Mouse (Mus musculus) right cerebral cortex, postnatal 14 days (tissue): ENCODE data around the gene Ube2r2.

Experiments used
- DNase-seq: peaks from one replicate; pipeline ENCODE4 v3.0.0; 2022

Gene Ube2r2

DNA sequence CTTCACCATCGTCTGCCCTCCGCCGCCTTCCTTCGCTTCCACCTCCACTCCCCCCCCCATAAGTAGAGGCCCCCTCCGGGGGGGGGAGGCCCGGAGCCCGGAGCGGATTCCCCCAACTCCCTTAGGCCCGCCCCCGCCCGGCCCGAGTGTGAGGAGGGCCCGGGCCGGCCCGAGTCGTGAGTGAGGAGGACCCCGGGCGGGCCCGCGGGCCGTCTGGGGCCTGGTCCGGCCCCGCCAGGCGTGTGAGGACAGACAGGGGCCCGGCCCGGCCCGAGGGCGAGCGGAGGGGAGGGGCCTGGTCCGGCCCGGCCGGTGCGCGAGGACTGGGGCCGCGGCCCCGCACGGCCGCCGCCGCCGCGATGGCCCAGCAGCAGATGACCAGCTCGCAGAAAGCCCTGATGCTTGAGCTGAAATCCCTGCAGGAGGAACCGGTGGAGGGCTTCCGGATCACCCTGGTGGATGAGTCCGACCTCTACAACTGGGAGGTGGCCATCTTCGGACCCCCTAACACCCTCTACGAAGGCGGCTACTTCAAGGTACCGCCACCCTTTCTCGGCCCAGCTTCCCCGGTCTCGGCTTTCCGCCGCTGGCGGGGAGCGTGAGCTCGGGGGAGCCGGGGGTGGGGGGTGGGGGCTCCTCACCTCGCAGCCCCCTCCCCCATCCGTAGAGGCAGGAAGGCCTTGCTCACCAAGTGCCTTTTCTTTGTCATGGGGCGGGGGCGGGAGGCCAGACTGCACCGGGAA is at the start of gene Ube2r2:
Ube2r2 (plus strand) TSS at position 33 of the 743 bp plus-strand sequence.
- peak; percentile 42 for DNase-seq

DNA sequence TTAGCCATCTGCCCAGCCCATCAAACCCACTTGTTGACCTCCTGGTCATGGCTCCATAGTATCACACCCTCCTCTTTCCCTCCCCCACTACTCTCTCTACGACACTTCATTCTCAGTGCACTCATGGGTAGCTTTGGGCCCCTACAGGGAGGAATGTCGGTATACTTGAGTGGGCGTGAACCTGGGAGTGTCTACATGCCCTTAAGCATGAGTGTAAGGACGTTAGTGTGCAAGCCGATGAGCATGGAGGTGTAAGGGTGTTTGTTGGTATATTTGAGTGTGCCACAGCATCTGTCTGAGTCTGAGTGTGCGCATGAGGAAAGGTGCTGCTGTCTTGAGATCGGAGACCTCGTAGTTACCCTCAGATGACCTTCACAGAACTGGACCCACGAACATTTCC is 48.6 kb upstream of the Ube2r2 start:
- no peak for DNase-seq

GRCm38 (mm10) chr4:41087459-41088298 is 47.9 kb upstream of the Ube2r2 start:
- DNase-seq = no peak

- DNase-seq = no peak
Observed at GRCm38 (mm10) chr4:41089189-41089588, 46.4 kb upstream of the Ube2r2 start.

DNA sequence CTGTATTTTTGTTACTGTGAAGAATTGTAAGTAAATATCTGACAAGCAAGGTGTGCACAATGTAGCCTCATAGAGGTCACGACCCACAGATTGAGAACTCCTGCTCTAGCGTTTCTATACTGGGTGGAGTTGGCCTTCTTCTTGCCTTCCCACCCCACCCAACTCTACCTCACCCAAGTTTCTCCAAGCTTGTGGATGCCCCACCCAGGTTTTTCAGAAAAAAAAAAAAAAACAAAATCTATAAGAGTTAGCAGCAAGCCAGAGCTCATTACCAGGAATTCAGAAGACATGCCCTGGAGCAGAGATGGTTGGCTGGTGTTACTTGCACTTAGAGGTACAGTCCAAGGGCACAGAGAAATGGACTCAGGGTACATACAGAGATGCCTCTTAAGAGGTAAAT is 45.8 kb upstream of the Ube2r2 start:
- DNase-seq = no peak

DNA sequence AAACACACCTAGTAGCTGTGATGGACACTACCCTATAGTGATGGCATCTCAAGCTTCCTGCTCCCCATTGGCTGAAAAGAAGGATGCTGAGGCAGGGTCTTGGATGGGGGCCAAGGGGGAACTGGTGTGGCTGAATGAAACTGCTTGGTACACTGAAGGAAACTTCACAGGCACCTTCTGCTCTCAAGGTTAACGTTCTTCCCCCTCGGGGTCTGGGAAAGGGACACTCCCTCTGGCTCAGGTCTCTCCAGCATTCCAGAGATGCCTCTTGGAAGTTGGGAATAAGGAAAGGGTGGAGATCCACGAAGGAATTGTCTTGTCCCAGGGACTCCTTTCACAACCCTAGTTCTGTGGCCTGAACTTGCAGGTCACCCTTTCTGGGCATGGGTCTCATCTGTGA is 44.2 kb upstream of the Ube2r2 start:
- DNase-seq = no peak

GRCm38 (mm10) chr4:41092958-41093357 is 42.6 kb upstream of the Ube2r2 start:
- DNase-seq = no peak

DNA sequence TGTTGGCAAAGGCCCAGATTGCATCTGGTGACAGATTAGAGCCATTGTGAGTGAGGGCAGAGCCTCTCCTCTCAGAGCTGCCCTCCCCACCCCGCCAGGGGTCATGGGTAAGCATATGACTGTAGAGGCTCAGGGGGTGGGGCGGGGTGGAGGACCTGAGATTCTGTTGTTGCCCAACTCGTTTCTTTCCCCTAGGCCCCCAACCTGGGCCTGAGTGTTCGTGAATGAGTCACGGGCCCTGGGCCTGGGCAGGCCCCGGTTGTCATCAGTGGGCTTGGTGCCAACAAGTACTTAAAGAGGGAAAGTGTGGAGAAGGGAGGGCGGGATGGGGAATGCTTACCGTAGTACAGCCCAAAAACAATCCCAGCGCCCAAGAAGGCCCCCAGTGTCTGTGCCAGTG is 41.2 kb upstream of the Ube2r2 start:
- no peak for DNase-seq

DNA sequence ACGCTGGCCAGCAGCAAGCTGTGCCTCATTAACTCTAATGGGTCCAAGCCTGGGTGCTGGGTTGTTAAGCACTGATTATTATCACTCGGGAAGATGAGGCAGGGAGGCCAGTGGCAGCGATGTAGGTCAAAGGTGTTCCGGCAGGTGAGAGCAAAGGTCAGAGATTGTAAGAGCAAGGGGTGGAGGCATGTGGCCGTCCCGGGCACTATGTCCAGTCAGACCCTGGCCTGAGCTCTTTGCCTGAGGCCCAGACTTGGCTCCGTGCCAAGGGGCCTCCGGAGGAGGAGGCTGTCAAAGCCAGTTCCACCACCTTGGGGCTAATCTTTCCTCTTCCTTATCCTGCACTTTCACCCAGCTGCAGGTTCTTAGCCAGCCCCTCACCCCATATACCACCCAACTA is 39.4 kb upstream of the Ube2r2 start:
- no peak for DNase-seq

DNA sequence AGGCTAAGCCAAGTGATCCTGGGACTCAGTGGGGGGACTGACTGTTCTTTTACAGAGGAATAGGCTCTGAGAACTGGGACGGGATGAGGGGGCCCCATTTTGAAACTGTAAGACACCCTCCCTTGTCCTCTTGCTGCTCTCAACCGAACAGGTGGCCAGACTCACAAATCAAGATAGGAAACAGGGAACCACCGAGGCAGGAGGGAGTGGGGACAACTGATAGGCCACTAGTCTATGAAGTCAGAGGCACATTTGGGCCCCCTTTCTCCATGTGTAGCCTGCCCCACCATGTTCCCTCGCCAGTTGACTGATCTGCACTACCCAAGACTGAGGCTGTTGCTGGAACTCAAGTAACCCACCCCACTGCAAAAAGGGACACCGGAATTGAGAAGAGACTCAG is 38.7 kb upstream of the Ube2r2 start:
- no peak for DNase-seq

DNA sequence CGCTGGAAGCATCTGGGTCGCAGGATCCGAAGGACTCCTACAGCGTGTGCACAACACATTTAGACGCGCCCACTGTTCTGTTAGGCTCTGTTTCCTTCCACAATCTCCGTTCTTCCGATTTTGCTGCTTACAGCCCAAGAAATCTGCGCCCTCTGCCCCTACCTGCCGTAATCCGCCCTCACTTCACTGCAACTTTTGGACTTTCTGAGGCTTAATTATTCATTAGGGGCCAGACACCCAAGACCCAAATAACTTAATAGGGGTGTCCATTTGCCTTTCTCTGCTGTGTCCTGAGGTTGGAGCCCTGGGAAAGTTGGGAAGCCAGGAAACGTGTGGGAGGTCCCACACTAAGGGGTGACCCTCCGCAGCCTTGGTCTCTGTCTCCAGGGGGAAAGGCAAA is 38.2 kb upstream of the Ube2r2 start:
- no peak for DNase-seq

DNA sequence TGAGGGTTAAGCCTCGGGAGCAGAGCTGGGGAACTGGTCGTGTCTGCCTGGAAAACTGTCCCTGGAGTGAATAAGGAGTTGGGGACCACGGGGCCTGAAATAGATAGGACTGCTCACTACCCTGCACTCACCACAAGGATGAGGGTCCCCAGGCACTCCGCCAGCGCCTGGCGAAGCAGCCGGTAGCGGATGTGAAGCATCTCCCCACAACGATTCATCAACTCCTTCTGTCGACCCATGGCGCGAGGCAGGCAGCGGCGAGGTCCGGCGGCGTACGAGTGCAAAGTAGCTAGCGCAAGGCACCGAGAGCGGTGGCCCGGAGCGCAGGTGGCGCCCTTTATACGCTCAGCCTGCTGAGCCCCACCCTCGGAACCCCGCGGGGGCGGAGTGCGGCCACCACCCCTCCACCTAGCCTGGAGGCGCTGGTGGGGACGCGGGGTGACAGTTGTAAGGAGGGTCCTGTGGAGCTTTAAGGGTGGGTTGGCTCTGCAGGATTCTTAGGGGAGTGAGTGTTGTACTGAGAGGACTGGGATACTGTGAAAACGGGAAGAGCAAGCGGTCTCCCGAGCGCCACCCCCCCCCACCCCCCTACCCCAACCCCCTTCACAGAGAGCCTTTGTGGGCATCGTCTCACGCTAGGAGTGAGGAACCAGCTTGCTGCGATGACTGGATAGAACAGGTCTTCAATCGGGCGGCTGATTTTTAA is 37.5 kb upstream of the Ube2r2 start, which contains the start of gene Aqp3:
Aqp3 (minus strand) TSS at position 313 of the 706 bp plus-strand sequence.
- DNase-seq = peak; percentile 25

DNA sequence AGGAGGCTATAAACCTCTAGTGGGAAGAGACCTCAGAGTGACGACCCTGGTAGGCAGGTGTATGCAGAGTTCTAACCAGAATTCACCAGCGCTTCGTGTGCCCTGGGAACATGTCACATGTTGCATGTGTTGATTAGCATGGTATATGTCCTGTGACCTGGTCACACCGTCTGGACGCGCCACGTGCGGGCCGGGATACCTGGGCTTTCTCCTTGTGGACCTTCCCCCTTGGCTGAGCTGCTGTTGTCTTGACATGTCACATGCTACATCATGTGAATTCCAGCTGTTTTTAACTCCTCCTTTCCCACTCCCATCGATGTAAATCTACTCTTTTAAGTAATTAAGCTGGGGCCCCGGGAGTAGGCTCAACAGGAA is 37.0 kb upstream of the Ube2r2 start:
- DNase-seq = no peak

GRCm38 (mm10) chr4:41100986-41101385 is 34.6 kb upstream of the Ube2r2 start:
- DNase-seq = no peak

GRCm38 (mm10) chr4:41102901-41103300 is 32.6 kb upstream of the Ube2r2 start:
- no peak for DNase-seq

DNA sequence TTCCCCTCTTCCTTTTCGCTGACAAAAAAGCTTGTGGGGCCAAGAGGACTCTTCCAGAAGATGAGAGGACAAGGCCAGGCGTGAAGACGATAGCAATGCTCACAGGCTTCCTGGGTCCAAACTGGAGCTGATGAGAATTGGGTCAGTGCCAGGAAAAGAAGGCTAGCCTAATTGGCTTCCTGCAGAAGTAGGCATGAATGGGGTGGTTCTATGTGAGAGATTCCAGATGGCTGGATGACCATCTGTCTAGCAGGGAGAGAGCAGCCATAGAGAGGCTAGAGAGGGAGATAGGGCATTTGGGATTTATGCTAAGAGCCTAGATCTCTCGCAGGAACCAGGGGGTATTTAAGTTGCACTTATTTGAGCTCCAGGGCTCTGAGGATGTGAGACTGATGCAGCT is 28.1 kb upstream of the Ube2r2 start:
- DNase-seq = no peak

DNA sequence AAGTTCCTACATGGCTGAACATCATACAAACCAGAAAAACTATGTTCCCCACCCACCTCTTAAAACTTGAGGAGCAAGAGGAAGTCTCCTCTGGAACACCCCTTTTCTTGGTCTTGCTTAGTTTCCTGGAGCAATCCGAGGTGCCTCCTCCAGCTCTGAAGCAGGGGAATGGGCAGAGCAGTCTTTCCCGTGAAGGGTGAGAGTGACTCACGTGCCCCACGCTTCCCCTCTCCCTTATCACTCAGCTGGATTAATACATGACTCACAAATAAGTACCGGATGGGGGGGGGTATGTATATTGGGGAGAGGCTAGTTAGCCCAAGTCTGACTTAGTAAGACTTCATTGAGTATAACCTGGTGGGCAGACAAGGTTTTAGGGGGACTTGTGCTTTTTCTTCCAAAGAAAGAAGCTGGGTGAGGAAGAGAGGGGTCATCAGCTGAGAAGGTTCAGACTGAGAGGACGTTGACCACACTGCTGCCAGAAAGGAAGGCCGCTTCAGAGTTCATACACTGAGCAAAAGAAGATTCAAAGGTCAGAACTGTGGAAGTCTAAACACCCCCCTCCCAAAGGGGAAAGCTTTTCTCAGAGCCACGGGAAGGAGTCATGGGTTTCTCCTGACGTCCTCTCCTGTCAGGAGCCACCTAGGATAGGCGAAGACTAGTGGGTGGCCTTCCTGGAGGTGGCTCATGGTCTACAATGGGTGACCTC is 26.7 kb upstream of the Ube2r2 start:
- DNase-seq = no peak

- no peak for DNase-seq
Observed at GRCm38 (mm10) chr4:41114358-41115070, 21.0 kb upstream of the Ube2r2 start.

GRCm38 (mm10) chr4:41115074-41115473 is 20.5 kb upstream of the Ube2r2 start:
- no peak for DNase-seq

DNA sequence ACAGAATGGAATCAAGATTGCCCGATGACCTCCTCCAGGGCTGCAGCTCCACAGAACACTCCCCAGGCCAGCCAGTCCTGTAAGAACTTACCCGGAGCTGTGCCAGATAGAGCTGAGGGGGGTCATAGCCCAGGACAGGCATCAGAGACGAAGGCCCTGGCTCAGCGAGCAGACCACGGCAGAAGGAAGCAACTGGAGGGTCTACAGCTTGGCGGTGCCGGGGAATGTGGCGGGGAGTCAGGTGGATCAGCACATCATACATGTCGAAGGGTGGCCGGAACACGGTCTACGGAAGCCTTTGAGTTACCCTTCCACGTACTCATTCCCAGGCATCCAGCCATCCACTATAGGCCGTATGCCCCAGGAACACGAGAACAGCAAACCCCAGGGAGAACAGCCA is 19.8 kb upstream of the Ube2r2 start:
- no peak for DNase-seq

DNA sequence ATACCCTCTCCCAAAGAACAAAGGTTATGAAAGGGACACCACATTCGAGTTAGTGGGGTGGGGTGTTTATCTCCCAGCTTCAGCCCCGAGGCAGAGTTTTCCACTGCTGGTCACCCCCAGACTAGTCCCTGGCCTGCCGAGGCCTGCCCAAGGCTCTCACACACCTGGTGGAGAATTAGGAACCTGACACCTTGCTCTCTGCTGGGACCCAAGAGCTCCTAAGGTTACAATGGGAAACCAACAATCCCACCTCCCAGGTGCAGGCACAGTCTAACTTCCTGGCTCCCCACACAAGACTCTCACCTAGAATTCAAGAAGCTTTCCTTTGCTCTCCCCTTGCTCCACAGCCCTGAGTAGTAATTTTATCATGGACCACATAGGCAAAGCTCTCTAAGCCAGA is 18.7 kb upstream of the Ube2r2 start:
- no peak for DNase-seq

GRCm38 (mm10) chr4:41118706-41119292 is 16.7 kb upstream of the Ube2r2 start:
- DNase-seq = peak; percentile 76
